Mouse (Mus musculus) E14TG2a.4 (cell line): ENCODE measurements at regions not wholly inside any gene's neighbourhood (a gene's known extent, or its start where the extent isn't known, plus 50 kb on each side); places are given as distances from the start of the nearest gene placed in this dataset.

Source experiments
- H3K27me3 ChIP-seq: 2 replicates; pipeline ENCODE4 v1.6.1; 2014; ENCODE audit warnings: low read length, control low read depth; ENCODE audit not compliant: insufficient read depth
- H3K36me3 ChIP-seq: 2 replicates; pipeline ENCODE4 v1.6.1; 2014; ENCODE audit warnings: low read length, control low read depth; ENCODE audit not compliant: insufficient read depth
- H3K4me1 ChIP-seq: replicated peaks from 2 replicates; pipeline ENCODE4 v1.6.1; 2014; ENCODE audit warnings: low read depth, low read length, control low read depth
- H3K4me3 ChIP-seq: replicated peaks from 2 replicates; pipeline ENCODE4 v1.5.1; 2014; ENCODE audit warnings: mild to moderate bottlenecking, low read length
- H3K9me3 ChIP-seq: 2 replicates; pipeline ENCODE4 v1.6.1; 2014; ENCODE audit warnings: low read length, control low read depth
- CTCF ChIP-seq: conservative IDR thresholded peaks from 2 replicates; pipeline ENCODE4 v1.5.1; 2014; ENCODE audit warnings: low read length
- NANOG ChIP-seq: IDR thresholded peaks from 2 replicates; pipeline ENCODE4 v1.6.1; 2014; ENCODE audit warnings: borderline replicate concordance, low read length, mixed read lengths
- POU5F1 ChIP-seq: IDR thresholded peaks from 2 replicates; pipeline ENCODE4 v1.6.1; 2014; ENCODE audit warnings: low read length, borderline replicate concordance

- Histone ChIP-seq H3K36me3 (no peaks in the 10 kb centered on the region), H3K4me3 (no peak overlapping the region), H3K27me3 (no peaks in the 10 kb centered on the region), H3K4me1 (no peaks in the 10 kb centered on the region), H3K9me3 (no peaks in the 10 kb centered on the region)
- TF ChIP-seq POU5F1 (no peak), NANOG (no peak), CTCF (no peak)
Observed at GRCm38 (mm10) chr16:53245365-53245764, 791.5 kb upstream of the Alcam start.

- Histone ChIP-seq H3K4me3 (no peak overlapping the region), H3K27me3 (no peaks in the 10 kb centered on the region), H3K9me3 (no peaks in the 10 kb centered on the region), H3K4me1 (no peaks in the 10 kb centered on the region), H3K36me3 (no peaks in the 10 kb centered on the region)
- TF ChIP-seq NANOG (no peak), POU5F1 (no peak), CTCF (no peak)
Observed at GRCm38 (mm10) chr16:53242126-53242537, 788.3 kb upstream of the Alcam start.

GRCm38 (mm10) chr16:53218886-53219285, 765.0 kb upstream of the Alcam start:
- Histone ChIP-seq H3K4me3 (no peak overlapping the region), H3K4me1 (no peaks in the 10 kb centered on the region), H3K27me3 (no peaks in the 10 kb centered on the region), H3K36me3 (no peaks in the 10 kb centered on the region), H3K9me3 (no peaks in the 10 kb centered on the region)
- no peak for TF ChIP-seq POU5F1
- no peak for TF ChIP-seq NANOG
- no peak for TF ChIP-seq CTCF

GRCm38 (mm10) chr16:53201449-53201848, 747.6 kb upstream of the Alcam start:
- no peak for TF ChIP-seq CTCF
- no peak for TF ChIP-seq POU5F1
- no peak for TF ChIP-seq NANOG
- H3K36me3 ChIP-seq, result no peaks in the 10 kb centered on the region

GRCm38 (mm10) chr16:53186444-53186843, 732.6 kb upstream of the Alcam start:
- Histone ChIP-seq H3K4me3 (no peak overlapping the region), H3K4me1 (no peaks in the 10 kb centered on the region)

More at GRCm38 (mm10) chr16:53201449-53201848, 747.6 kb upstream of the Alcam start:
- H3K4me1 ChIP-seq, result no peaks in the 10 kb centered on the region
- H3K27me3 ChIP-seq, result no peaks in the 10 kb centered on the region
- H3K4me3 ChIP-seq, result no peak overlapping the region
- no peaks in the 10 kb centered on the region for H3K9me3 ChIP-seq

GRCm38 (mm10) chr16:53156352-53156751, 702.5 kb upstream of the Alcam start:
- Histone ChIP-seq H3K36me3 (no peaks in the 10 kb centered on the region), H3K4me3 (no peak overlapping the region), H3K9me3 (no peaks in the 10 kb centered on the region), H3K27me3 (no peaks in the 10 kb centered on the region), H3K4me1 (no peaks in the 10 kb centered on the region)
- TF ChIP-seq POU5F1 (no peak), CTCF (no peak), NANOG (no peak)

More at GRCm38 (mm10) chr16:53186444-53186843, 732.6 kb upstream of the Alcam start:
- no peak for TF ChIP-seq NANOG
- no peak for TF ChIP-seq CTCF
- no peak for TF ChIP-seq POU5F1
- no peaks in the 10 kb centered on the region for H3K36me3 ChIP-seq
- H3K9me3 ChIP-seq, result no peaks in the 10 kb centered on the region
- no peaks in the 10 kb centered on the region for H3K27me3 ChIP-seq

GRCm38 (mm10) chr16:53130677-53131076, 676.8 kb upstream of the Alcam start:
- Histone ChIP-seq H3K27me3 (no peaks in the 10 kb centered on the region), H3K4me3 (no peak overlapping the region), H3K9me3 (no peaks in the 10 kb centered on the region), H3K4me1 (no peaks in the 10 kb centered on the region), H3K36me3 (no peaks in the 10 kb centered on the region)
- no peak for TF ChIP-seq POU5F1
- TF ChIP-seq CTCF, result no peak
- TF ChIP-seq NANOG, result no peak

- no peak overlapping the region for H3K4me3 ChIP-seq
- no peaks in the 10 kb centered on the region for H3K4me1 ChIP-seq
- H3K9me3 ChIP-seq, result no peaks in the 10 kb centered on the region
- no peak for TF ChIP-seq POU5F1
- TF ChIP-seq CTCF, result no peak
- no peak for TF ChIP-seq NANOG
- no peaks in the 10 kb centered on the region for H3K36me3 ChIP-seq
- H3K27me3 ChIP-seq, result no peaks in the 10 kb centered on the region
Observed at GRCm38 (mm10) chr16:53108726-53109125, 654.9 kb upstream of the Alcam start.

- H3K27me3 ChIP-seq, result no peaks in the 10 kb centered on the region
- TF ChIP-seq CTCF, result no peak
- TF ChIP-seq NANOG, result no peak
- TF ChIP-seq POU5F1, result no peak
- no peaks in the 10 kb centered on the region for H3K9me3 ChIP-seq
- no peak overlapping the region for H3K4me3 ChIP-seq
- H3K4me1 ChIP-seq, result no peaks in the 10 kb centered on the region
- no peaks in the 10 kb centered on the region for H3K36me3 ChIP-seq
Observed at GRCm38 (mm10) chr16:53095396-53095929, 641.6 kb upstream of the Alcam start.
